Mouse (Mus musculus): Measurements from ENCODE around the gene Sik1.

GRCm38 (mm10) chr17:31857251-31857650, 1.6 kb upstream of the Sik1 start:
- TF ChIP-seq POLR2A (IDR thresholded peaks at IDR 0.05; ENCODE audit: borderline replicate concordance, extremely low read depth, insufficient read depth, insufficient read length, poor library complexity, severe bottlenecking) (no peak), CTCF (IDR thresholded peaks at IDR 0.05; ENCODE audit: borderline replicate concordance, extremely low read depth, insufficient read depth, insufficient read length) (no peak)
